Mouse (Mus musculus): ENCODE data around the gene Drg1. TPM values are rescaled to one million over a fixed set of nuclear protein-coding genes. Genes with fewer than 3 reads are reported as not detected.

The Drg1 gene
- polyA plus RNA-seq, 1 experiment from 2014 or later = 194 TPM

DNA sequence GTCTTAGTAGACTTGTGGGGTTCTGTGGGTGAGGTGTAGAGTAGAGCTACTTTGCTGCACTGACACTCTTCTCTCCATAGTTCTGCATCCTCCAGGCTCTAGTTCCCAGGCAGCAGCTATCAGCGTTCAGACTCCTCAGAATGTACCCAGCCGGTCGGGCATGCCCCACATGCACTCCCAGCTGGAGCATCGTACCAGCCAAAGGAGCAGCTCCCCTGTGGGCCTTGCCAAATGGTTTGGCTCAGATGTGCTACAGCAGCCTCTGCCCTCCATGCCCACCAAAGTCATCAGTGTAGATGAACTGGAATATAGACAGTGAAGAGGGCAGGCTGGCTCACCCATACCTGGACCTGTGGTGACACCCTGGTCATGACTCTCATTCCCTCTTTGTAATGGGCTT, 22.4 kb downstream of the Drg1 start:
- WGBS = 80% methylated on average over 4 of the region's 4 CpGs
- 0 out of 2 replicates have a peak, but pooled peaks have one; percentile 16 for ATAC-seq
- no peaks in the 10 kb centered on the region for H3K9me3 ChIP-seq (ENCODE audit: control insufficient read depth, low read length)
- peaks cover 43% of the 10 kb centered on the region for H3K36me3 ChIP-seq (ENCODE audit: control insufficient read depth, insufficient read depth, low read length)
- no peak overlapping the region for H3K27ac ChIP-seq (ENCODE audit: low read length)
- no peaks in the 10 kb centered on the region for H3K27me3 ChIP-seq (replicated peaks; ENCODE audit: control insufficient read depth, insufficient read depth, low read length)
- no peak overlapping the region for H3K4me3 ChIP-seq (ENCODE audit: low read length)
- H3K4me2 ChIP-seq (ENCODE audit: low read depth, low read length) = no peak overlapping the region
- no peaks in the 10 kb centered on the region for H3K4me1 ChIP-seq (ENCODE audit: control insufficient read depth, insufficient read depth, low read length)
- no peak overlapping the region for H3K9ac ChIP-seq (ENCODE audit: low read depth, low read length)

DNA sequence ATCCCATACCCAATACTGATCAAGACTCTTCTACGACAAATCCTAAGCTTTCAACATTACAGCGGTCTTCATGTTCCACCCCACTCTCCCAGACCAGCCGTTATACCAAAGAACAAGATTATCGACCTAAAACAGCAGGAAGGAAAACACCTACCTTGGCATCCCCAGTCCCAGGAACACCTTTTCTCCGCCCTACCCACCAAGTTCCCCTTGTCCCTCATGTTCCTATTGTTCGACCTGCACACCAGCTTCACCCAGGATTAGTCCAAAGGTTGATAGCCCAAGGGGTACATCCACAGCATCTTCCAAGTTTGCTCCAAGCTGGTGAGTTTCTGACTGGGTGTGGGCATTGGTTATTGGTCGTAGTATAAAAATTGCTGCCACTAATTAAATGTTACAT, 23.8 kb downstream of the Drg1 start:
- WGBS = 92% methylated on average over 7 of the region's 7 CpGs
- ATAC-seq = no peak
- Histone ChIP-seq H3K4me2 (ENCODE audit: low read depth, low read length) (no peak overlapping the region), H3K36me3 (ENCODE audit: control insufficient read depth, insufficient read depth, low read length) (peaks cover 47% of the 10 kb centered on the region), H3K27ac (ENCODE audit: low read length) (no peak overlapping the region), H3K27me3 (replicated peaks; ENCODE audit: control insufficient read depth, insufficient read depth, low read length) (no peaks in the 10 kb centered on the region), H3K4me3 (ENCODE audit: low read length) (no peak overlapping the region), H3K4me1 (ENCODE audit: control insufficient read depth, insufficient read depth, low read length) (no peaks in the 10 kb centered on the region), H3K9ac (ENCODE audit: low read depth, low read length) (no peak overlapping the region), H3K9me3 (ENCODE audit: control insufficient read depth, low read length) (no peaks in the 10 kb centered on the region)

DNA sequence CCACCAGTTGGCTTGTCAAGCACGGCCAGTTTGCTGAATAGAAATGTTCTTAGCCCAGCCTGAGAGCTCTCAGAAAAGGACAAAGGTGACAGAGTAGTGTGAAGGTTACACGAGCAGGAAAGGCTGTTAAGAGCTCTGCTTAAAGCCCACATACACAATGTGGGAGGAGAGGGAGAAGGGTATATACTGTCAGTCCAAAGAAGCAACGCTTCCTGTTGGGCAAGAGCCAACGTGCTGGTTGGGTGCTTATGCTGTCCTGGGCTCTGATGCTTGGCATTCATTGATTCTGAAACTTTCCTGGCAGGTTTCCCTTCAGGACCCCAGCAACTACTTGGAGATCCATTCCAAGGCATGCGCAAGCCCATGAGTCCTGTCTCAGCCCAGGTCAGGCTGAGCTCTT, 30.9 kb downstream of the Drg1 start:
- Histone ChIP-seq H3K27ac (ENCODE audit: low read length) (no peak overlapping the region), H3K27me3 (replicated peaks; ENCODE audit: control insufficient read depth, insufficient read depth, low read length) (no peaks in the 10 kb centered on the region), H3K9me3 (ENCODE audit: control insufficient read depth, low read length) (no peaks in the 10 kb centered on the region), H3K4me1 (ENCODE audit: control insufficient read depth, insufficient read depth, low read length) (no peaks in the 10 kb centered on the region), H3K4me3 (ENCODE audit: low read length) (no peak overlapping the region), H3K4me2 (ENCODE audit: low read depth, low read length) (no peak overlapping the region), H3K36me3 (ENCODE audit: control insufficient read depth, insufficient read depth, low read length) (peaks cover 25% of the 10 kb centered on the region), H3K9ac (ENCODE audit: low read depth, low read length) (no peak overlapping the region)
- ATAC-seq = no peak
- WGBS = 87% methylated on average over 5 of the region's 5 CpGs

DNA sequence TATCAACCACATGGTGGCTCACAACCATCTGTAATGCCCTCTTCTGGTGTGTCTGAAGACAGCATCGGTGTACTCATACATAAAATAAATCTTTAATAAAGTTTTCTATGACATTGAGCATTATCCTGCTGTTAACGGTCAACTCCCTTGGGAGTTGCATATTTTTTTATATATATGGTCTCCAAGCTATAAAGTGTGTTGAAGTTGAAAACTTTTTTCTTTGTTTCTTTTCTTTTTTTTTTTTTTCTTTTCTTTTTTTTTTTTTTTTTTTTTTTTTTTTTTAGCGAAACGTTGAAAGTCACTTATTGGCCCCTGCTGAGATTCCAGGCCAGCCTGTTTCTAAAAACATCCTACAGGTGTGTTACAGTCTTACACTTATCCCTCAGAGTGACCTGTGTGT, 32.5 kb downstream of the Drg1 start:
- Histone ChIP-seq H3K9me3 (ENCODE audit: control insufficient read depth, low read length) (no peaks in the 10 kb centered on the region), H3K4me2 (ENCODE audit: low read depth, low read length) (no peak overlapping the region), H3K36me3 (ENCODE audit: control insufficient read depth, insufficient read depth, low read length) (peaks cover 27% of the 10 kb centered on the region), H3K9ac (ENCODE audit: low read depth, low read length) (no peak overlapping the region), H3K4me1 (ENCODE audit: control insufficient read depth, insufficient read depth, low read length) (no peaks in the 10 kb centered on the region), H3K27ac (ENCODE audit: low read length) (no peak overlapping the region), H3K27me3 (replicated peaks; ENCODE audit: control insufficient read depth, insufficient read depth, low read length) (no peaks in the 10 kb centered on the region), H3K4me3 (ENCODE audit: low read length) (no peak overlapping the region)
- WGBS = 89% methylated on average over 4 of the region's 4 CpGs
- ATAC-seq = no peak

DNA sequence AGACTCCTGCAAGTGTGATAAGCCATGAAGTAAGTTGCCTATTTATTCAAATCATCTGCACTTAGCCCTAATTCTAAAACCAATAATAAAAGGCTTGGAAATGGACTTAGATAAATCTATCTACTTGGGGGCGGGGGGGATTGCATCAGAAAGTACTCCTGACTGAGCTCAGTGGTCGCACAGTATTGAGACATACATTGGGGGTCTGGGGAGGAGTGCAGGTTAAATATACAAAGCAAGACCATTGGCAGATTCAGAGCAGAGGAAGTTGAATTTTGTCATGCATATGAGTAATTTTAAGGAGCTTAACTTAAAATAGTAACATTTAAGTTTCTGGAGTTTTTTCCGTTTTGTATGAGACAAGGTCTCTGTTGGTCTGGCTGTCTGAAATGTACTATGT, 34.0 kb downstream of the Drg1 start:
- Histone ChIP-seq H3K4me2 (ENCODE audit: low read depth, low read length) (no peak overlapping the region), H3K27ac (ENCODE audit: low read length) (no peak overlapping the region), H3K4me1 (ENCODE audit: control insufficient read depth, insufficient read depth, low read length) (no peaks in the 10 kb centered on the region), H3K9me3 (ENCODE audit: control insufficient read depth, low read length) (no peaks in the 10 kb centered on the region), H3K27me3 (replicated peaks; ENCODE audit: control insufficient read depth, insufficient read depth, low read length) (no peaks in the 10 kb centered on the region), H3K36me3 (ENCODE audit: control insufficient read depth, insufficient read depth, low read length) (peaks cover 23% of the 10 kb centered on the region), H3K9ac (ENCODE audit: low read depth, low read length) (no peak overlapping the region), H3K4me3 (ENCODE audit: low read length) (no peak overlapping the region)
- ATAC-seq = no peak
- 81% methylated on average over 3 of the region's 3 CpGs for WGBS

DNA sequence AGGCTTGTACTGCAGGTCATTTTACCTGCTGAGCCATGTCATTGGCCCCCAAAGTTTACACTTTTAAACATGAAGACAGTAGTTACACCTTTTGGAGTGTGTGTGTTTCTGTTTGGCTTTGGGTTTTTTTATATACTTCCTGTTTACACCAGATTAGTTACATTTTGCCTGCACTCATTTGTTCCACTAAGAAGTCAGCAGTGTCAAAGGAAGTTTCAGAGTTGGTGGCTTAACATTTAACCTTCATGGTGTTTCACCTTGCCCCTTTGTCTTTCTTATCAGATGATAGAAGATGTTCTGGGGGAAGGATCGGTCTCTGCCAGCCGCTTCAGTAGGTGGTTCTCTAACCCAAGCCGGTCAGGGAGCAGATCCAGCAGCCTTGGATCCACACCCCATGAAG, 39.1 kb downstream of the Drg1 start:
- 95% methylated on average over 3 of the region's 3 CpGs for WGBS
- ATAC-seq = no peak
- Histone ChIP-seq H3K4me2 (ENCODE audit: low read depth, low read length) (no peak overlapping the region), H3K27me3 (replicated peaks; ENCODE audit: control insufficient read depth, insufficient read depth, low read length) (no peaks in the 10 kb centered on the region), H3K36me3 (ENCODE audit: control insufficient read depth, insufficient read depth, low read length) (peaks cover 33% of the 10 kb centered on the region), H3K27ac (ENCODE audit: low read length) (no peak overlapping the region), H3K9ac (ENCODE audit: low read depth, low read length) (no peak overlapping the region), H3K4me1 (ENCODE audit: control insufficient read depth, insufficient read depth, low read length) (no peaks in the 10 kb centered on the region), H3K4me3 (ENCODE audit: low read length) (no peak overlapping the region), H3K9me3 (ENCODE audit: control insufficient read depth, low read length) (no peaks in the 10 kb centered on the region)

DNA sequence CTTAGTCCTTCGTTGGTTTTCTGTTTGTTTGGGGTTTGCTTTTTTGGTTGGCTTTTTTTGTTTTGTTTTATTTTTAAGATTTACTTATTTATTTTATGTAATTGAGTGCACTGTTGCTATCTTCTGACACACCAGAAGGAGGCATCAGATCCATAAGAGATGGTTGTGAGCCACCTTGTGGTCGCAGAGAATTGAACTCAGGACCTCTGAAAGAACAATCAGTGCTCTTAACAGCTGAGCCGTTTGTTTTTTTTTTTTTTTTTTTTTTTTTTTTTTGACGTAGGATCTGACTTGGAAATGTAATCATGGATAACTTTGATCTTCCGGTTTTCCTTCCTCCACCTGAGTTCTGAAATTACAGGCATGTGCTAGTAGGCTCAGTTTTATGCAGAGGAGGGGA, 43.1 kb downstream of the Drg1 start:
- H3K36me3 ChIP-seq (ENCODE audit: control insufficient read depth, insufficient read depth, low read length) = peaks cover 33% of the 10 kb centered on the region

DNA sequence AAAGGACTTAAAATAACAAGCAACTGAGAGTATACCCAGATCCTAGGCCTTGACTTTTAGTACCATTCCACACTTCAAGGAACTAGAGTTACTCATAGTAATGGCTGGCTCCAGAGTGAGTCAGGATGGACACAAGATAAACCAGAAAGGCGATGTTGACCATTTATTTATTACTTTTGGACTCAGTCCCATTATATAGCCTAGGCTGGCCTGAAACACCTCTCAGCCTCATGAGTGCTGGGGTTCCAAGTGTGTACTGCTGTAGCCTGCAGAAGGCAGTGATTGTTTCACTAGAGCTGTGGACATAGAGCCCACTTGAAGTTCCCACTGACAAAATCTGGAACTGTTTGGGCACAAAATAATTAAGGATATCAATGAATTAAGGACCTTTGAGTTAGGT, 53.7 kb downstream of the Drg1 start:
- ATAC-seq = no peak
- H3K27ac ChIP-seq (ENCODE audit: low read length) = no peak overlapping the region
- peaks cover 13% of the 10 kb centered on the region for H3K36me3 ChIP-seq (ENCODE audit: control insufficient read depth, insufficient read depth, low read length)
- 76% methylated on average over 1 of the region's 1 CpGs for WGBS
- no peaks in the 10 kb centered on the region for H3K4me1 ChIP-seq (ENCODE audit: control insufficient read depth, insufficient read depth, low read length)
- H3K4me2 ChIP-seq (ENCODE audit: low read depth, low read length) = no peak overlapping the region
- no peaks in the 10 kb centered on the region for H3K9me3 ChIP-seq (ENCODE audit: control insufficient read depth, low read length)
- no peak overlapping the region for H3K4me3 ChIP-seq (ENCODE audit: low read length)
- H3K9ac ChIP-seq (ENCODE audit: low read depth, low read length) = no peak overlapping the region
- H3K27me3 ChIP-seq (replicated peaks; ENCODE audit: control insufficient read depth, insufficient read depth, low read length) = no peaks in the 10 kb centered on the region

More for the DNA sequence above, 43.1 kb downstream of the Drg1 start:
- H3K27ac ChIP-seq (ENCODE audit: low read length) = no peak overlapping the region
- H3K4me2 ChIP-seq (ENCODE audit: low read depth, low read length) = no peak overlapping the region
- no peak overlapping the region for H3K9ac ChIP-seq (ENCODE audit: low read depth, low read length)
- no peaks in the 10 kb centered on the region for H3K4me1 ChIP-seq (ENCODE audit: control insufficient read depth, insufficient read depth, low read length)
- no peak overlapping the region for H3K4me3 ChIP-seq (ENCODE audit: low read length)
- no peaks in the 10 kb centered on the region for H3K9me3 ChIP-seq (ENCODE audit: control insufficient read depth, low read length)
- 68% methylated on average over 5 of the region's 5 CpGs for WGBS
- ATAC-seq = no peak
- H3K27me3 ChIP-seq (replicated peaks; ENCODE audit: control insufficient read depth, insufficient read depth, low read length) = no peaks in the 10 kb centered on the region

DNA sequence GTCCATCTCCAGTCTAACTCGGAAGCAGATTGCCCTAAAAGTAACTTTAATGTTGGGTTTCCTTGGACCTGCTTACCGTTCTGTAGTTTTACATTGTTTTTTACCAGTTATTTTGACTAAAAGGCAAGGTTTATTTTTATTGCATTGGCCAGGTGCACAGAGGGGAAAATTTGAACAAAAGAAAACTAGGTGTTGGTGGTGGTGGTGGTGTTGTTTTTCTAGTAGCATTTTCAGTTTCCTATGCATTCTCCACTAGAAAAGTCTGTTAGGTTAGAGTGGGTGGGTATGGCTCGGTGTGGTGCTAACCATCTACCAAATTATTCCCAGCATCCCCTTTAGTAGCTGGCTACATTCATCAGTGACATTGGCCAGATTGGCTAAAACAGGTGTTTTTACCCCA, 59.4 kb downstream of the Drg1 start:
- H3K27me3 ChIP-seq (replicated peaks; ENCODE audit: control insufficient read depth, insufficient read depth, low read length) = no peaks in the 10 kb centered on the region
- H3K36me3 ChIP-seq (ENCODE audit: control insufficient read depth, insufficient read depth, low read length) = peaks cover 2% of the 10 kb centered on the region; the same call in 1 of the 2 replicates
- H3K9ac ChIP-seq (ENCODE audit: low read depth, low read length) = no peak overlapping the region
- ATAC-seq = no peak
- WGBS = 96% methylated on average over 3 of the region's 3 CpGs
- H3K4me3 ChIP-seq (ENCODE audit: low read length) = no peak overlapping the region
- H3K9me3 ChIP-seq (ENCODE audit: control insufficient read depth, low read length) = no peaks in the 10 kb centered on the region
- H3K27ac ChIP-seq (ENCODE audit: low read length) = no peak overlapping the region
- H3K4me2 ChIP-seq (ENCODE audit: low read depth, low read length) = no peak overlapping the region
- H3K4me1 ChIP-seq (ENCODE audit: control insufficient read depth, insufficient read depth, low read length) = no peaks in the 10 kb centered on the region

DNA sequence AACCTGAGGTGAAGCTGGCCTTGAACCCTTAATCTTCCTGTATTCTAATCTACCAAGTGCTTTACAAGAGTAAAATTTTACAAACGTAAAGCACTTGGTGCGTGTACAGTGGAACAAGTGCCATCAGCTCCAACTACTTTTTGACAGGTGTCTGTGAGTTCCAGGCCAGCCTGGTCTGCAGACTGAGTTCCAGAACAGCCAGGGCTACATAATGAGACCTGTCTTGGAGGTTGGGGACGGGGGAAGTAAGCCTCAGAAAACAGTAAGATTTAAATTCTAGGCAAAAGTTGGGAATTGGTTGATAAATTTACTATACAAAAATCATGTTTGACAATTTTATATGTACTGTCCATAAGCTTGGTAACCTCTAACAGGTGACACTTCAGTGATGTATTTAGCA, 61.0 kb downstream of the Drg1 start:
- H3K4me2 ChIP-seq (ENCODE audit: low read depth, low read length) = no peak overlapping the region
- H3K27ac ChIP-seq (ENCODE audit: low read length) = no peak overlapping the region
- no peak overlapping the region for H3K4me3 ChIP-seq (ENCODE audit: low read length)
- no peak overlapping the region for H3K9ac ChIP-seq (ENCODE audit: low read depth, low read length)
- no peaks in the 10 kb centered on the region for H3K9me3 ChIP-seq (ENCODE audit: control insufficient read depth, low read length)
- WGBS = 91% methylated on average over 3 of the region's 3 CpGs
- H3K27me3 ChIP-seq (replicated peaks; ENCODE audit: control insufficient read depth, insufficient read depth, low read length) = no peaks in the 10 kb centered on the region
- ATAC-seq = no peak
- no peaks in the 10 kb centered on the region for H3K4me1 ChIP-seq (ENCODE audit: control insufficient read depth, insufficient read depth, low read length)
- H3K36me3 ChIP-seq (ENCODE audit: control insufficient read depth, insufficient read depth, low read length) = no peaks in the 10 kb centered on the region

All from intestine, embryonic 16.5 days (tissue).